Mouse (Mus musculus): ENCODE data around the gene Slc1a4. TPM values are rescaled to one million over a fixed set of nuclear protein-coding genes. Genes with fewer than 3 reads are reported as not detected.

Slc1a4 gene
- total RNA-seq (2014; rRNA removed) (199 and 217 TPM in 2 replicates), polyA plus RNA-seq (2015; fragmentation: Nextera tagmentation; extraction: Ambion mirVana) (70.5 and 71.4 TPM in 2 replicates)

DNA sequence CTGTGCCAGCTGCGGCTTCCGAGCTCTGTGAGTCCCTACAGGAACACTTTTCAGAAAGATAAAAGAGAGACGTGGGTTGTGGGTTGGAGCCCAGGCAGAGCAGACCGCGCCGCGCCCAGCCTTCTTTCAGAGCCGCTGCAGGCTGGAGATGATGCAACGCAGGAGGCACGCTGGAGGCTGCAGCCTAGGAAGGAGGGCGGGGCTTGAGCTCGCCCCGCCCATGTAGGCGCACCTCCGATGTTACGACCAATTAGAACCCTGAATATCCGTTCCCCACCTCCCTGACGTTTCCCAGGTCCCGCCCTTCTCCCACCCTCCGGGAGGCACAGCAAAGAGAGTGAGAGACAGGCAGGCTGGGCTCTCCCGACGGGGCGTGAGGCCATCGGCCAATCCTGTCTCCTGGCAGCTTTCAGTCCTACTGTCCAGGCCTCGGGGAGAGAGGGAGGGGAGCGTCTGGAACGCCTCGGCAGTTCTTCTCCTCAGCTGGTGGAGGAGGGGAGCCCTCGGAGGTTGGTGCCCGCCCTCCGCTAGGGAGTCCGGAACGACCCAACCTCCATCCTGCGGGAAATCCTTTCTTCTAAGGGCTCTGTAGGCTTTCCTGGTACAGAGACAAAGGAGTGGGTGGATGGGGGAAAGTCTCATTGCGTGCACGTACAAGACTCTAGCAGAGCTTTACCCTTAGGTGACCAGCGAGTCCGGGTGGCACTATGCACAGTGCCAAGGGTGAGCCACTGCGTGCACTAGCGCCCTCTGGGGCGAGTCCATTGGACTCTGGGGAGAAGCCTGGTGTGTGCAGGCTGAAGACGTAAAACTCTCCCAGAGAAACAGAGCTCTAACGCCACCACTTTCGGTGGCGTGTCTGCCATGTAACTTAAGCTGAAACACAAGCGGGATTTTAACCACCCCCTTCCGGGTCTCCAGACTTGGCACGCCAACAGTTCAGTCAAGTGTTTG is at the start of gene Slc1a4:
Gene Slc1a4, minus strand, starts transcription at position 153 of the 954 bp plus-strand sequence.
- H3K4me3 ChIP-seq (ENCODE audit: low read length) = peak within 1 kb of the TSS; percentile 80
- ATAC-seq = peak; percentile 99
- under 1% methylated on average over 48 of the region's 48 CpGs for WGBS

DNA sequence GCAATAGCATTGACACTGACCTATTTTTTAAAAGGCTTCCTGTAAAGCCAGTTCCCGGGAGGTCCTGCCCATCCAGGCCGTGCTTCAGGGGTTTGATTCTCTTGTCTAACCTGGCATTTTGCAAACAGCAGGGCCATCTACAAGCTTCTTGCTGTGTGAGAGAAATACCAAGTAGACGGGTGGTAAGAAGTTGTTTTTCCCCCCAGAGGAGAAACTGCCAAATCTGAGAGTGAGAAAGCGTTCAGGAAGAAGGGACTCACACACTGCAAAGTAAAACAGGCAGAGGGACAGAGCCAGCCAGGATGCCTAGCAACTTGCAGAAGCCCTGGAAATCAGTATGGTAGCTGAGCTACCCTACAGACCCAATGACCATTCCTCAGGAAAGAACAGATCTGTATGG is 47.6 kb upstream of the Slc1a4 start:
- Histone ChIP-seq H3K27ac (peak overlapping the region; percentile 60; the same call in 1 of the 2 replicates), H3K36me3 (ENCODE audit: insufficient read depth, low read length) (no peaks in the 10 kb centered on the region), H3K4me3 (ENCODE audit: low read length) (no peak overlapping the region), H3K9me3 (ENCODE audit: low read length) (no peaks in the 10 kb centered on the region), H3K4me1 (ENCODE audit: insufficient read depth, low read length) (no peaks in the 10 kb centered on the region), H3K27me3 (ENCODE audit: insufficient read depth, low read length) (no peaks in the 10 kb centered on the region), H3K4me2 (ENCODE audit: low read depth, low read length) (no peak overlapping the region), H3K9ac (replicated peaks; ENCODE audit: low read length) (no peak overlapping the region)
- peak; percentile 64 for DNase-seq (ENCODE audit: low spot score)
- WGBS = 45% methylated on average over 4 of the region's 4 CpGs
- TF ChIP-seq CTCF (IDR thresholded peaks at IDR 0.05; ENCODE audit: low read depth) = no peak
- ATAC-seq = peak; percentile 56; the same call in 1 of the 2 replicates

More for the DNA sequence above, at the start of gene Slc1a4:
- Histone ChIP-seq H3K9ac (replicated peaks; ENCODE audit: low read length) (peak within 1 kb of the TSS; percentile 92), H3K9me3 (ENCODE audit: low read length) (no peaks in the 10 kb centered on the region), H3K27me3 (ENCODE audit: insufficient read depth, low read length) (no peaks in the 10 kb centered on the region), H3K4me1 (ENCODE audit: insufficient read depth, low read length) (peaks cover 9% of the 10 kb centered on the region; the same call in 1 of the 2 replicates), H3K27ac (peak within 1 kb of the TSS; percentile 97), H3K4me2 (ENCODE audit: low read depth, low read length) (peak within 1 kb of the TSS; percentile 78), H3K36me3 (ENCODE audit: insufficient read depth, low read length) (no peaks in the 10 kb centered on the region)
- peak; percentile 73 for TF ChIP-seq CTCF (IDR thresholded peaks at IDR 0.05; ENCODE audit: low read depth)
- peak; percentile 99 for DNase-seq (ENCODE audit: low spot score)

DNA sequence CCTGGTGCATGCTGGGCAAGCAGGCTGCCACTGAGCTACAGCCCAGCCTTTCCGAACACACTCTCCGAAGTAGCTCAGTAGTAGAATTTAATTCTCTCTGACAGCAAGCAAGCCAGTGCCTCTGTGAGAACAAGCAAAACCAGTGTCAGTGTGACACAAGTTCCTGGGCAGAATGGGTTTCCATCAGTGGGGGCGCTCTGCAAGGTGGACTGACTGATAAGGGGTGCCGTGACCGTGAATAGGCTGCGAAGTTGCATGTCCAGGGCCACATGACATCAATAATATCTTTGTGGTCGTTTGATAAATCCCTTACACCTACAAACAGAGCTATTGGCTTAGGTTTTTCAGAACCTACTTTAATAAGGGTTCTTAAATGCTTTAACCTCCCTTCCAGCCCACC is 44.1 kb upstream of the Slc1a4 start:
- 90% methylated on average over 7 of the region's 7 CpGs for WGBS
- DNase-seq (ENCODE audit: low spot score) (no peak), ATAC-seq (no peak)
- no peaks in the 10 kb centered on the region for H3K36me3 ChIP-seq (ENCODE audit: insufficient read depth, low read length)
- H3K4me1 ChIP-seq (ENCODE audit: insufficient read depth, low read length) = no peaks in the 10 kb centered on the region
- H3K4me2 ChIP-seq (ENCODE audit: low read depth, low read length) = no peak overlapping the region
- no peak for TF ChIP-seq CTCF (IDR thresholded peaks at IDR 0.05; ENCODE audit: low read depth)
- no peak overlapping the region for H3K9ac ChIP-seq (replicated peaks; ENCODE audit: low read length)
- H3K4me3 ChIP-seq (ENCODE audit: low read length) = no peak overlapping the region
- no peaks in the 10 kb centered on the region for H3K9me3 ChIP-seq (ENCODE audit: low read length)
- H3K27ac ChIP-seq = no peak overlapping the region
- H3K27me3 ChIP-seq (ENCODE audit: insufficient read depth, low read length) = no peaks in the 10 kb centered on the region

DNA sequence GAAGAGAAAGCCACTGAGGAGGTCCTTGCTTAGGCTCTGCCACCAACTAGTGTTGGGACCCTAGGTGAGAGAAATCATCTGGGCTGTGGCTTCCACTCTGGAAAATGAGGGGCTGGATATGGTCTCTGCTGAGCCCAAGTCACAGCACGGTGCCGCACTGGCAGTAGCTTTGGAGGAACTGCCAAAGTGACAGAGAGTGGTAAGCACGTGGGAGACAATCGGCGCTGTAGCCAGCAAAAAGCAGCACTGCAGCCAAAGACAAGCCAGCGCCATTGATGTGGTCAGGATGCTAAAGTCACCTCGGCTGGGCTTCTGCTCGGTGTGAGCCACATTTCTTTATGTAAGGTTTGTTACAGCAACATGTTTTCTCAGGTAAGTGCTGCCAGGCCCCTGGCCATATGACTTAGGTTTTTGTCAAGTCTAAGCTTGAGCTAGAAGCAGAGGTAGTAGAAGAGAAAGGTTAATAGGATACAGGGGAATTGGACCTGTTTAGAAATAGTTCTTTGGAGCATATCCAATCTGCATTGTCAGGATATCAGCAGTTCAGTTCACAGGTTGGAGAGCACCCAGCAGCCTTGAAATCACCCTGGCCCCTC is 40.2 kb upstream of the Slc1a4 start:
- no peak overlapping the region for H3K4me2 ChIP-seq (ENCODE audit: low read depth, low read length)
- WGBS = 56% methylated on average over 8 of the region's 8 CpGs
- DNase-seq (ENCODE audit: low spot score) (peak; percentile 73), ATAC-seq (peak; percentile 77; the same call in 1 of the 2 replicates)
- H3K9me3 ChIP-seq (ENCODE audit: low read length) = no peaks in the 10 kb centered on the region
- H3K27me3 ChIP-seq (ENCODE audit: insufficient read depth, low read length) = no peaks in the 10 kb centered on the region
- H3K4me1 ChIP-seq (ENCODE audit: insufficient read depth, low read length) = no peaks in the 10 kb centered on the region
- H3K27ac ChIP-seq = 0 out of 2 replicates have a peak overlapping the region, but pooled peaks have one; percentile 32
- H3K36me3 ChIP-seq (ENCODE audit: insufficient read depth, low read length) = no peaks in the 10 kb centered on the region
- TF ChIP-seq CTCF (IDR thresholded peaks at IDR 0.05; ENCODE audit: low read depth) = no peak
- H3K4me3 ChIP-seq (ENCODE audit: low read length) = no peak overlapping the region
- H3K9ac ChIP-seq (replicated peaks; ENCODE audit: low read length) = no peak overlapping the region; the same call in 1 of the 2 replicates

DNA sequence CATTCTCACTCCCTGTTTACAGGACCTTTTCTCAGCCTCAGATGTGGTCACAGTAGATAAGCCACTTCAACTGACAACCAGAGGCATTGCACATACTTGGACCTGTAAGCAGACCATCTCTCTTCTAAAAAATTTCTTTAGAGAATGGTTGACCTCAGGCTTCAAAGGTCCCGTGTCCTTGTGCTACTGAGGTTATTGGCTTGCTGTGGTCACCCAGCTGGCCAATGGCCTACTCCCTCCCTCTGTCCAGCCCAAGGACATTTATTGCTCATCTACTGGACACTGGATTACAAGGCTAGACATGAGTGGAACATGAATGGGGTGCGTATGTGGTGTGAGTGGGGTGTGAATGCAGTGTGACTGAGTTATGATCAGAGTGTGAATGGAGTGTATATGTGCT is 38.0 kb upstream of the Slc1a4 start:
- 89% methylated on average over 2 of the region's 2 CpGs for WGBS
- TF ChIP-seq CTCF (IDR thresholded peaks at IDR 0.05; ENCODE audit: low read depth) = no peak
- H3K36me3 ChIP-seq (ENCODE audit: insufficient read depth, low read length) = no peaks in the 10 kb centered on the region
- H3K4me3 ChIP-seq (ENCODE audit: low read length) = no peak overlapping the region
- no peak overlapping the region for H3K4me2 ChIP-seq (ENCODE audit: low read depth, low read length)
- no peak overlapping the region for H3K27ac ChIP-seq
- H3K9me3 ChIP-seq (ENCODE audit: low read length) = no peaks in the 10 kb centered on the region
- H3K9ac ChIP-seq (replicated peaks; ENCODE audit: low read length) = no peak overlapping the region
- DNase-seq (ENCODE audit: low spot score) = no peak
- no peaks in the 10 kb centered on the region for H3K4me1 ChIP-seq (ENCODE audit: insufficient read depth, low read length)
- no peaks in the 10 kb centered on the region for H3K27me3 ChIP-seq (ENCODE audit: insufficient read depth, low read length)
- ATAC-seq = no peak

DNA sequence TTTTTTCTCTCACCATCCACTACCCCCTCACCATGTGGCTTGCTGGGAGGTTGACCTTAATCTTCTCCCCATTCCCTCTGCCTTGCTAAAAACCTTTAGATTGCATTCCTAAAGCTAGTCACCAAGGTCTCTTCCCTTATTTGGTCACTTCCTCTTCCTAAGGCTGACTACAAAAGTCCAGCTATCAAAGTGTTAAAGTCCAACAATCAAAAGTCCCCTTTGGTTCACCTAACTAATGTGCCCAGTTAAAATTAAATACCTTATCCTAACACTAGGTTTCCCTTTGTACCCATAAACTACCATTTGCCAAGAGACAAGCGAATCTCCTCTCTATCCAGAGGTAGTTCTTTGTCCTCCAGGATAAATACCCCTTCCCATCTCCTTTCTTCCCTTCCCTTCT is 33.9 kb upstream of the Slc1a4 start:
- H3K4me3 ChIP-seq (ENCODE audit: low read length) = no peak overlapping the region
- no peak overlapping the region for H3K9ac ChIP-seq (replicated peaks; ENCODE audit: low read length)
- H3K4me1 ChIP-seq (ENCODE audit: insufficient read depth, low read length) = no peaks in the 10 kb centered on the region
- H3K9me3 ChIP-seq (ENCODE audit: low read length) = no peaks in the 10 kb centered on the region; the same call in 1 of the 2 replicates
- ATAC-seq (no peak), DNase-seq (ENCODE audit: low spot score) (no peak)
- H3K36me3 ChIP-seq (ENCODE audit: insufficient read depth, low read length) = no peaks in the 10 kb centered on the region
- WGBS = 89% methylated on average over 1 of the region's 1 CpGs
- no peaks in the 10 kb centered on the region for H3K27me3 ChIP-seq (ENCODE audit: insufficient read depth, low read length)
- H3K27ac ChIP-seq = no peak overlapping the region
- TF ChIP-seq CTCF (IDR thresholded peaks at IDR 0.05; ENCODE audit: low read depth) = no peak
- no peak overlapping the region for H3K4me2 ChIP-seq (ENCODE audit: low read depth, low read length)
